Mouse (Mus musculus): ENCODE measurements at regions not wholly inside any gene's neighbourhood (a gene's known extent, or its start where the extent isn't known, plus 50 kb on each side); places are given as distances from the start of the nearest gene placed in this dataset.

- DNase-seq (no peak), ATAC-seq (ENCODE audit: low FRiP score, low TSS enrichment) (no peak)
- H3K27me3 ChIP-seq (ENCODE audit: control insufficient read depth, insufficient read depth, low read length), result no peaks in the 10 kb centered on the region
- no peaks in the 10 kb centered on the region for H3K9me3 ChIP-seq (ENCODE audit: control insufficient read depth, low read length)
- H3K4me1 ChIP-seq (ENCODE audit: control insufficient read depth, insufficient read depth, low read length), result no peaks in the 10 kb centered on the region
- no peak overlapping the region for H3K9ac ChIP-seq (replicated peaks; ENCODE audit: low read length)
- 87% methylated on average over 1 of the region's 1 CpGs for WGBS
- H3K27ac ChIP-seq (replicated peaks; ENCODE audit: low read depth, low read length), result no peak overlapping the region
- no peak overlapping the region for H3K4me3 ChIP-seq (replicated peaks; ENCODE audit: low read depth, low read length)
- no peaks in the 10 kb centered on the region for H3K36me3 ChIP-seq (ENCODE audit: control insufficient read depth, insufficient read depth, low read length)
- H3K4me2 ChIP-seq (ENCODE audit: low read length), result no peak overlapping the region
Measured at GRCm38 (mm10) chr13:102522080-102522479, 171.3 kb upstream of the Cd180 start.

GRCm38 (mm10) chr13:102526621-102527140, 166.7 kb upstream of the Cd180 start:
- Histone ChIP-seq H3K9ac (replicated peaks; ENCODE audit: low read length) (no peak overlapping the region), H3K4me1 (ENCODE audit: control insufficient read depth, insufficient read depth, low read length) (no peaks in the 10 kb centered on the region), H3K9me3 (ENCODE audit: control insufficient read depth, low read length) (no peaks in the 10 kb centered on the region), H3K4me2 (ENCODE audit: low read length) (no peak overlapping the region), H3K4me3 (replicated peaks; ENCODE audit: low read depth, low read length) (no peak overlapping the region), H3K36me3 (ENCODE audit: control insufficient read depth, insufficient read depth, low read length) (no peaks in the 10 kb centered on the region), H3K27me3 (ENCODE audit: control insufficient read depth, insufficient read depth, low read length) (no peaks in the 10 kb centered on the region), H3K27ac (replicated peaks; ENCODE audit: low read depth, low read length) (no peak overlapping the region)
- ATAC-seq (ENCODE audit: low FRiP score, low TSS enrichment) (no peak), DNase-seq (no peak)
- WGBS, result 89% methylated on average over 11 of the region's 11 CpGs

- H3K4me1 ChIP-seq (ENCODE audit: control insufficient read depth, insufficient read depth, low read length), result peaks cover 11% of the 10 kb centered on the region
- H3K9me3 ChIP-seq (ENCODE audit: control insufficient read depth, low read length), result no peaks in the 10 kb centered on the region
- no peak overlapping the region for H3K27ac ChIP-seq (replicated peaks; ENCODE audit: low read depth, low read length)
- WGBS, result 3% methylated on average over 4 of the region's 4 CpGs
- H3K27me3 ChIP-seq (ENCODE audit: control insufficient read depth, insufficient read depth, low read length), result no peaks in the 10 kb centered on the region
- ATAC-seq (ENCODE audit: low FRiP score, low TSS enrichment) (peak; percentile 62; the same call in 1 of the 2 replicates), DNase-seq (peak; percentile 74)
- no peak overlapping the region for H3K4me2 ChIP-seq (ENCODE audit: low read length)
- H3K9ac ChIP-seq (replicated peaks; ENCODE audit: low read length), result no peak overlapping the region
- H3K36me3 ChIP-seq (ENCODE audit: control insufficient read depth, insufficient read depth, low read length), result no peaks in the 10 kb centered on the region
- H3K4me3 ChIP-seq (replicated peaks; ENCODE audit: low read depth, low read length), result no peak overlapping the region
Measured at GRCm38 (mm10) chr13:102533784-102534183, 159.6 kb upstream of the Cd180 start.

- no peak overlapping the region for H3K9ac ChIP-seq (replicated peaks; ENCODE audit: low read length)
- DNase-seq (peak; percentile 23), ATAC-seq (ENCODE audit: low FRiP score, low TSS enrichment) (no peak)
- no peaks in the 10 kb centered on the region for H3K27me3 ChIP-seq (ENCODE audit: control insufficient read depth, insufficient read depth, low read length)
- peak overlapping the region; percentile 7; the same call in 1 of the 2 replicates for H3K4me2 ChIP-seq (ENCODE audit: low read length)
- 66% methylated on average over 19 of the region's 19 CpGs for WGBS
- no peaks in the 10 kb centered on the region for H3K9me3 ChIP-seq (ENCODE audit: control insufficient read depth, low read length)
- H3K36me3 ChIP-seq (ENCODE audit: control insufficient read depth, insufficient read depth, low read length), result no peaks in the 10 kb centered on the region
- no peak overlapping the region for H3K4me3 ChIP-seq (replicated peaks; ENCODE audit: low read depth, low read length)
- no peak overlapping the region for H3K27ac ChIP-seq (replicated peaks; ENCODE audit: low read depth, low read length)
- H3K4me1 ChIP-seq (ENCODE audit: control insufficient read depth, insufficient read depth, low read length), result peaks cover 11% of the 10 kb centered on the region
Measured at GRCm38 (mm10) chr13:102537424-102538242, 155.7 kb upstream of the Cd180 start.

- no peak overlapping the region for H3K9ac ChIP-seq (replicated peaks; ENCODE audit: low read length)
- H3K4me3 ChIP-seq (replicated peaks; ENCODE audit: low read depth, low read length), result no peak overlapping the region
- H3K9me3 ChIP-seq (ENCODE audit: control insufficient read depth, low read length), result no peaks in the 10 kb centered on the region
- no peak overlapping the region for H3K4me2 ChIP-seq (ENCODE audit: low read length)
- H3K27me3 ChIP-seq (ENCODE audit: control insufficient read depth, insufficient read depth, low read length), result no peaks in the 10 kb centered on the region
- no peak for ATAC-seq (ENCODE audit: low FRiP score, low TSS enrichment)
- WGBS, result 85% methylated on average over 4 of the region's 4 CpGs
- no peaks in the 10 kb centered on the region for H3K36me3 ChIP-seq (ENCODE audit: control insufficient read depth, insufficient read depth, low read length)
- H3K4me1 ChIP-seq (ENCODE audit: control insufficient read depth, insufficient read depth, low read length), result peaks cover 8% of the 10 kb centered on the region; the same call in 1 of the 2 replicates
- DNase-seq, result no peak
- H3K27ac ChIP-seq (replicated peaks; ENCODE audit: low read depth, low read length), result no peak overlapping the region
Measured at GRCm38 (mm10) chr13:102540436-102540835, 152.9 kb upstream of the Cd180 start.

GRCm38 (mm10) chr13:102544359-102545165, 148.8 kb upstream of the Cd180 start:
- DNase-seq (peak; percentile 54), ATAC-seq (ENCODE audit: low FRiP score, low TSS enrichment) (peak; percentile 24; the same call in 1 of the 2 replicates)
- Histone ChIP-seq H3K4me3 (replicated peaks; ENCODE audit: low read depth, low read length) (no peak overlapping the region), H3K4me2 (ENCODE audit: low read length) (no peak overlapping the region), H3K27me3 (ENCODE audit: control insufficient read depth, insufficient read depth, low read length) (no peaks in the 10 kb centered on the region), H3K9ac (replicated peaks; ENCODE audit: low read length) (no peak overlapping the region), H3K4me1 (ENCODE audit: control insufficient read depth, insufficient read depth, low read length) (peaks cover 13% of the 10 kb centered on the region), H3K36me3 (ENCODE audit: control insufficient read depth, insufficient read depth, low read length) (no peaks in the 10 kb centered on the region), H3K9me3 (ENCODE audit: control insufficient read depth, low read length) (no peaks in the 10 kb centered on the region), H3K27ac (replicated peaks; ENCODE audit: low read depth, low read length) (no peak overlapping the region)
- WGBS, result 39% methylated on average over 5 of the region's 5 CpGs

GRCm38 (mm10) chr13:102545845-102546615, 147.3 kb upstream of the Cd180 start:
- H3K27me3 ChIP-seq (ENCODE audit: control insufficient read depth, insufficient read depth, low read length), result no peaks in the 10 kb centered on the region
- peak; percentile 47 for DNase-seq
- no peak overlapping the region for H3K4me3 ChIP-seq (replicated peaks; ENCODE audit: low read depth, low read length)
- 71% methylated on average over 17 of the region's 17 CpGs for WGBS
- no peak overlapping the region for H3K9ac ChIP-seq (replicated peaks; ENCODE audit: low read length)
- no peak for ATAC-seq (ENCODE audit: low FRiP score, low TSS enrichment)
- peaks cover 13% of the 10 kb centered on the region for H3K4me1 ChIP-seq (ENCODE audit: control insufficient read depth, insufficient read depth, low read length)
- H3K27ac ChIP-seq (replicated peaks; ENCODE audit: low read depth, low read length), result no peak overlapping the region
- no peaks in the 10 kb centered on the region for H3K36me3 ChIP-seq (ENCODE audit: control insufficient read depth, insufficient read depth, low read length)
- H3K9me3 ChIP-seq (ENCODE audit: control insufficient read depth, low read length), result no peaks in the 10 kb centered on the region
- H3K4me2 ChIP-seq (ENCODE audit: low read length), result no peak overlapping the region

- DNase-seq, result peak; percentile 17
- Histone ChIP-seq H3K27me3 (ENCODE audit: control insufficient read depth, insufficient read depth, low read length) (no peaks in the 10 kb centered on the region), H3K9ac (replicated peaks; ENCODE audit: low read length) (no peak overlapping the region), H3K4me1 (ENCODE audit: control insufficient read depth, insufficient read depth, low read length) (peaks cover 13% of the 10 kb centered on the region), H3K4me3 (replicated peaks; ENCODE audit: low read depth, low read length) (no peak overlapping the region), H3K4me2 (ENCODE audit: low read length) (no peak overlapping the region), H3K27ac (replicated peaks; ENCODE audit: low read depth, low read length) (no peak overlapping the region), H3K36me3 (ENCODE audit: control insufficient read depth, insufficient read depth, low read length) (no peaks in the 10 kb centered on the region), H3K9me3 (ENCODE audit: control insufficient read depth, low read length) (no peaks in the 10 kb centered on the region)
- ATAC-seq (ENCODE audit: low FRiP score, low TSS enrichment), result no peak
- WGBS, result 45% methylated on average over 6 of the region's 6 CpGs
Measured at GRCm38 (mm10) chr13:102548252-102548651, 145.1 kb upstream of the Cd180 start.

All from midbrain, embryonic 14.5 days (tissue).